Mouse (Mus musculus): ENCODE measurements around the gene Phactr2.

DNA sequence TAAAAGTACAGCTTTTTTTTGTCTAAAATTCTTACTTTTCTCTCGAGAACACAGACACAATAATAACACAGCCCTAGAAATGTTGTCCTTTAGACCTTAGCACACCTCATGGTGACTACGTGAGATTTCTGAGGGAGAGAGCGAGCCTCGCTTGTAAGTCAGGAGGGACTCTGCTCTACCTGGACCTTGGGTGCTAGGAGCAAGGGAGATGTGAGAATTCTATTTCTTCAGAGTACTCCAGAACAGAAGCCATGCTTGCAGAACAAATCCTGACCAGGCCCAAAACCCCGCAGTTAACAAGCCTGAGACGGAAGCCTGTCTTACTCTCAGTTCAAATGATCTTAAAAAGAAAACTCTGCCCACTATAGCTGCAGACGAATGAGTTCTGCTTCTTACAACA is 243.5 kb downstream of the Phactr2 start:
- TF ChIP-seq POLR2A (IDR thresholded peaks at IDR 0.05; ENCODE audit: low read depth, low read length) (no peak), CTCF (conservative IDR thresholded peaks at IDR 0.05; ENCODE audit: insufficient read depth, insufficient read length, low read depth, low read length) (no peak)

Data from kidney, adult 2 months (tissue).